Mouse (Mus musculus) olfactory bulb, adult 2 months (tissue): ENCODE measurements around the gene Cdk5rap2.

Source experiments
- CTCF ChIP-seq: fragments of 200-500 bp; IDR thresholded peaks from 2 replicates; pipeline ENCODE4 v1.5.1; 2012; ENCODE audit warnings: low read depth, mild to moderate bottlenecking, low read length, moderate library complexity; ENCODE audit not compliant: insufficient read depth
- POLR2A ChIP-seq: fragments of 200-500 bp; IDR thresholded peaks from 2 replicates; pipeline ENCODE4 v1.6.1; 2012; ENCODE audit warnings: mild to moderate bottlenecking, low read depth, low read length, moderate library complexity; ENCODE audit not compliant: insufficient read depth

DNA sequence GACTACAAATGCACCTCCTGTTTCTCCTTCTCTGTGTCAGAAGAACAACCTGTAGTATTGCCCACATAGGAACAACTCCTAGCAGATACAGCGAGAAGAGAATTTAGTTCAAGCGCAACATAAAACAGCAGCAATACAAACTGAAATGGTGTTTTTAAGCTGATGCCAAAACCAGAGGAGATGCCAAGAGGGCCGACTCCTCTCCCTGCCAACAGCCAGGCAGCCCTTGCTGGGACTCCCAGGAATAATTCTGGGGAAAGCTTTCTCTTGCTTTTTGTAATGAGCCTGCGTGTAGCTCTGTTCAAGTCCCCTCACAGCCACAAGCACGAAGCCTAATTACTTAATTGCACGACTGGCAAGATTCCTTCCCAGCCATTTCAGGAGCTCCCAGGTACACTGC, 120.9 kb downstream of the Cdk5rap2 start:
- TF ChIP-seq POLR2A = no peak
- TF ChIP-seq CTCF = no peak
